16 mouse cellular contexts compared by ENCODE assay signal in the genomic region with DNA sequence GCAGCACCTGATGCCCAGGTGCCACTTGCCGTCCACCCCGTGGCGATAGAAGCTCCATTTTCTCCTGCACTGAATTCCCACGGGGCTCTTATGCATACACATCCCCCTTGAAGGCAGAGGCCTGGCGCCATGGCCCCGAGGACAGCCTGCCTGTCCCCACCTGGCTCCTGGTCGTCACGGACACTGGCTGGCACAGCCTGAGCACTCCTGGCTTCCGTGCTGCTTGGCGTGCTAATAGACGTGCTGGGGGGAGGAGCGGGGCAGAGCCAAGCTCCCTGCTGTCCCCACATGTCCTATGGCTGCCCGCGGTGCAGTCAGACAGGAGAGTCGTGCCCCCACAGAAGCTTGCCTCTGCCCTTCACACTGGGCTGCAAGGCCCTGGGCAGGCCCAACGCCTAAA. TPM values are rescaled to one million over a fixed set of nuclear protein-coding genes. Genes with fewer than 3 reads are reported as not detected.
A peak's percentile ranks its signal among the peaks of the same experiment; 100 is the strongest.
DNase-seq lines count a peak whose midpoint lies in the region; ATAC-seq and TF ChIP-seq lines count a peak whose summit lies in the region.
"Had no signal": no experiment of that assay in that cellular context is flagged by ENCODE, and none has a peak within 500 bp of the region (broad histone marks: within the 10 kb centered on the region; RNA-seq: fewer than 3 reads in every experiment).

No protein-coding gene starts in this region.

- H3K27me3 ChIP-seq in G1E (ENCODE audit: insufficient read depth, low read length), result no peaks in the 10 kb centered on the region
- H3K27me3 ChIP-seq in cerebellum, adult 2 months (ENCODE audit: control insufficient read depth, insufficient read depth, low read length), result no peaks in the 10 kb centered on the region
- H3K27me3 ChIP-seq: embryonic facial prominence, embryonic 13.5 days; midbrain, embryonic 12.5 days had no signal

- peaks cover 94% of the 10 kb centered on the region for H3K36me3 ChIP-seq in G1E (replicated peaks)

- 0 out of 2 replicates have a peak, but pooled peaks have one; percentile 14 for TF ChIP-seq POLR2A in cerebellum, adult 2 months (IDR thresholded peaks at IDR 0.05; ENCODE audit: borderline replicate concordance, insufficient read depth, low read length)

- 7% methylated on average over 16 of the region's 16 CpGs for WGBS in cerebellum, adult 2 months

- H3K27ac ChIP-seq in cerebellum, adult 2 months (ENCODE audit: insufficient read depth, low read length), result peak overlapping the region; percentile 86
- H3K27ac ChIP-seq: embryonic facial prominence, embryonic 13.5 days; midbrain, embryonic 12.5 days had no signal

- peaks cover 62% of the 10 kb centered on the region for H3K4me1 ChIP-seq in G1E (ENCODE audit: insufficient read depth, low read depth, low read length)
- H3K4me1 ChIP-seq in cerebellum, adult 2 months (ENCODE audit: control insufficient read depth, insufficient read depth, low read length), result peaks cover 27% of the 10 kb centered on the region
- H3K4me1 ChIP-seq: embryonic facial prominence, embryonic 13.5 days; midbrain, embryonic 12.5 days had no signal

- ATAC-seq in G1E (ENCODE audit: extremely low read depth, insufficient number of reproducible peaks, low FRiP score, poor library complexity, severe bottlenecking), result no peak
- ATAC-seq in granulocyte monocyte progenitor cell, adult 5-6 weeks (replicated peaks; ENCODE audit: poor library complexity, severe bottlenecking), result no peak

- H3K4me3 ChIP-seq in G1E (ENCODE audit: low read depth, low read length), result peak overlapping the region; percentile 10; the same call in 1 of the 2 replicates
- no peak overlapping the region for H3K4me3 ChIP-seq in cerebellum, adult 2 months (replicated peaks; ENCODE audit: insufficient read depth, low read depth, low read length)
- H3K4me3 ChIP-seq: embryonic facial prominence, embryonic 13.5 days; midbrain, embryonic 12.5 days had no signal

- intact Hi-C loops in left cerebral cortex, postnatal 4 days (cut with DNase I), result no loop called here
- intact Hi-C loops in left cerebral cortex, postnatal 14 days (cut with DNase I), result no loop called here

- no peak for TF ChIP-seq CTCF in G1E (IDR thresholded peaks at IDR 0.05; ENCODE audit: low read depth, low read length)
- TF ChIP-seq CTCF in cerebellum, adult 2 months (IDR thresholded peaks at IDR 0.05; ENCODE audit: borderline replicate concordance, insufficient read depth, low read depth, low read length), result no peak

- DNase-seq in left cerebral cortex, postnatal 4 days, result peak; percentile 67
- no peak for DNase-seq in left cerebral cortex, postnatal 14 days (ENCODE audit: low spot score in 2 of 2)
- DNase-seq in G1E (ENCODE audit: low spot score), result no peak
- peak; percentile 86 to 90 for DNase-seq in cerebellum, adult 2 months
- peak; percentile 59 to 77 for DNase-seq in gastrocnemius, adult 8-10 months (ENCODE audit: low spot score in 2 of 2)
- DNase-seq in retina, postnatal 1 day, result no peak
- DNase-seq in lung, postnatal 25 days (ENCODE audit: low spot score), result no peak
- DNase-seq: B cell, adult 2 months; heart, postnatal 10 days; lung, postnatal 36 days; right cerebral cortex, postnatal 14 days had no signal

- H3K9me3 ChIP-seq in G1E (replicated peaks), result no peaks in the 10 kb centered on the region
- H3K9me3 ChIP-seq: embryonic facial prominence, embryonic 13.5 days; midbrain, embryonic 12.5 days had no signal

RNA-seq across cellular contexts. Expression of a gene that starts 7.2 kb away (rescaled TPM):
- total RNA-seq in left cerebral cortex, postnatal 4 days (2021), result under 1 TPM; 0.12 to 0.42 TPM
- total RNA-seq in left cerebral cortex, postnatal 14 days (2021), result under 1 TPM; 0.13 to 0.18 TPM
- total RNA-seq in G1E (2014; fragmentation: Nextera tagmentation) (not detected in 2 replicates), G1E (2017) (0.05 and 0.06 TPM in 2 replicates)
- 0.02 TPM in 1 of 2 replicates, not detected in the other for polyA plus RNA-seq in G1E (2012)
- 0.41 and 0.74 TPM in 2 replicates for polyA plus RNA-seq in cerebellum, adult 2 months (2012; rRNA removed)
- under 1 TPM in 1 of 4 experiments, not detected in 3; 0.13 TPM for total RNA-seq in gastrocnemius, adult 8-10 months (2022)
- not detected in 2 replicates for total RNA-seq in granulocyte monocyte progenitor cell, adult 5-6 weeks (2014; fragmentation: Nextera tagmentation)
- total RNA-seq in granulocyte monocyte progenitor cell, adult 5-6 weeks (2017), result not detected in 2 replicates
- total RNA-seq: heart, postnatal 10 days had no signal
- polyA plus RNA-seq: embryonic facial prominence, embryonic 13.5 days had no signal

RNA-seq across cellular contexts. Expression of a gene that starts 9.4 kb away (rescaled TPM):
- total RNA-seq in left cerebral cortex, postnatal 4 days (2021), result 10 to 100 TPM; 77.4 to 86.2 TPM
- 10 to 100 TPM; 81.8 to 89.3 TPM for total RNA-seq in left cerebral cortex, postnatal 14 days (2021)
- 46.0 and 55.1 TPM in 2 replicates for total RNA-seq in G1E (2014; fragmentation: Nextera tagmentation)
- total RNA-seq in G1E (2017), result 18.0 and 22.1 TPM in 2 replicates
- 76.6 and 92.5 TPM in 2 replicates for polyA plus RNA-seq in G1E (2012)
- polyA plus RNA-seq in cerebellum, adult 2 months (2012; rRNA removed), result 123 and 132 TPM in 2 replicates
- 10 to 100 TPM; 11.3 to 12.5 (median 11.7) TPM for total RNA-seq in gastrocnemius, adult 8-10 months (2022)
- total RNA-seq in granulocyte monocyte progenitor cell, adult 5-6 weeks (2014; fragmentation: Nextera tagmentation), result 15.2 and 20.9 TPM in 2 replicates
- 12.2 and 14.1 TPM in 2 replicates for total RNA-seq in granulocyte monocyte progenitor cell, adult 5-6 weeks (2017)

RNA-seq across cellular contexts. Expression of a gene that starts 9.4 kb away (rescaled TPM):
- total RNA-seq in left cerebral cortex, postnatal 4 days (2021), result 10 to 100 TPM; 62.0 to 67.4 TPM
- total RNA-seq in left cerebral cortex, postnatal 14 days (2021), result 10 to 100 TPM; 46.4 to 52.7 TPM
- 51.2 and 53.5 TPM in 2 replicates for total RNA-seq in G1E (2014; fragmentation: Nextera tagmentation)
- 282 and 373 TPM in 2 replicates for total RNA-seq in G1E (2017)
- 226 and 269 TPM in 2 replicates for polyA plus RNA-seq in G1E (2012)
- polyA plus RNA-seq in cerebellum, adult 2 months (2012; rRNA removed), result 213 and 215 TPM in 2 replicates
- 10 to 100 TPM in 3 of 4 experiments, 1 to 10 TPM in 1; 6.2 to 19.0 (median 14.5) TPM for total RNA-seq in gastrocnemius, adult 8-10 months (2022)
- 207 and 210 TPM in 2 replicates for total RNA-seq in granulocyte monocyte progenitor cell, adult 5-6 weeks (2014; fragmentation: Nextera tagmentation)
- 378 and 439 TPM in 2 replicates for total RNA-seq in granulocyte monocyte progenitor cell, adult 5-6 weeks (2017)

RNA-seq across cellular contexts. Expression of a gene that starts 20.6 kb away (rescaled TPM):
- total RNA-seq in left cerebral cortex, postnatal 4 days (2021), result 10 to 100 TPM; 21.4 to 24.6 TPM
- 10 to 100 TPM; 30.0 to 33.0 TPM for total RNA-seq in left cerebral cortex, postnatal 14 days (2021)
- not detected in 2 replicates for total RNA-seq in G1E (2014; fragmentation: Nextera tagmentation)
- 0.05 and 0.06 TPM in 2 replicates for total RNA-seq in G1E (2017)
- not detected in 2 replicates for polyA plus RNA-seq in G1E (2012)
- 54.4 and 69.1 TPM in 2 replicates for polyA plus RNA-seq in cerebellum, adult 2 months (2012; rRNA removed)
- 10 to 100 TPM in 3 of 4 experiments, 1 to 10 TPM in 1; 7.4 to 12.5 (median 10.4) TPM for total RNA-seq in gastrocnemius, adult 8-10 months (2022)
- 0.21 TPM in 1 of 2 replicates, not detected in the other for total RNA-seq in granulocyte monocyte progenitor cell, adult 5-6 weeks (2014; fragmentation: Nextera tagmentation)
- 0.15 TPM in 1 of 2 replicates, not detected in the other for total RNA-seq in granulocyte monocyte progenitor cell, adult 5-6 weeks (2017)
- total RNA-seq: liver, adult 2 months had no signal
- polyA plus RNA-seq: urinary bladder, adult 2 months had no signal

RNA-seq across cellular contexts. Expression of a gene that starts 36.3 kb away (rescaled TPM):
- 100 to 1,000 TPM; 147 TPM for total RNA-seq in left cerebral cortex, postnatal 4 days (2021)
- 100 to 1,000 TPM; 145 to 157 TPM for total RNA-seq in left cerebral cortex, postnatal 14 days (2021)
- total RNA-seq in G1E (2014; fragmentation: Nextera tagmentation), result 34.0 and 51.2 TPM in 2 replicates
- total RNA-seq in G1E (2017), result 70.4 and 75.5 TPM in 2 replicates
- polyA plus RNA-seq in G1E (2012), result 295 and 345 TPM in 2 replicates
- polyA plus RNA-seq in cerebellum, adult 2 months (2012; rRNA removed), result 208 and 217 TPM in 2 replicates
- total RNA-seq in gastrocnemius, adult 8-10 months (2022), result 100 to 1,000 TPM; 119 to 143 (median 123) TPM
- 145 and 158 TPM in 2 replicates for total RNA-seq in granulocyte monocyte progenitor cell, adult 5-6 weeks (2014; fragmentation: Nextera tagmentation)
- 38.2 and 50.4 TPM in 2 replicates for total RNA-seq in granulocyte monocyte progenitor cell, adult 5-6 weeks (2017)

Comparison
In these comparisons a context has a peak if more than half of its experiments do, and no peak if none do; other contexts are left out.
1. DNase-seq: peak in left cerebral cortex, postnatal 4 days (single experiment), cerebellum, adult 2 months (2 of 2) and gastrocnemius, adult 8-10 months (2 of 2); none in left cerebral cortex, postnatal 14 days (0 of 2), G1E (single experiment), retina, postnatal 1 day (single experiment) and lung, postnatal 25 days (single experiment).